Mouse (Mus musculus): Measurements from ENCODE around the gene Napsa. TPM values are rescaled to one million over a fixed set of nuclear protein-coding genes. Genes with fewer than 3 reads are reported as not detected.

Gene Napsa
- polyA plus RNA-seq, 1 experiment from 2014 or later, result 4.7 TPM

DNA sequence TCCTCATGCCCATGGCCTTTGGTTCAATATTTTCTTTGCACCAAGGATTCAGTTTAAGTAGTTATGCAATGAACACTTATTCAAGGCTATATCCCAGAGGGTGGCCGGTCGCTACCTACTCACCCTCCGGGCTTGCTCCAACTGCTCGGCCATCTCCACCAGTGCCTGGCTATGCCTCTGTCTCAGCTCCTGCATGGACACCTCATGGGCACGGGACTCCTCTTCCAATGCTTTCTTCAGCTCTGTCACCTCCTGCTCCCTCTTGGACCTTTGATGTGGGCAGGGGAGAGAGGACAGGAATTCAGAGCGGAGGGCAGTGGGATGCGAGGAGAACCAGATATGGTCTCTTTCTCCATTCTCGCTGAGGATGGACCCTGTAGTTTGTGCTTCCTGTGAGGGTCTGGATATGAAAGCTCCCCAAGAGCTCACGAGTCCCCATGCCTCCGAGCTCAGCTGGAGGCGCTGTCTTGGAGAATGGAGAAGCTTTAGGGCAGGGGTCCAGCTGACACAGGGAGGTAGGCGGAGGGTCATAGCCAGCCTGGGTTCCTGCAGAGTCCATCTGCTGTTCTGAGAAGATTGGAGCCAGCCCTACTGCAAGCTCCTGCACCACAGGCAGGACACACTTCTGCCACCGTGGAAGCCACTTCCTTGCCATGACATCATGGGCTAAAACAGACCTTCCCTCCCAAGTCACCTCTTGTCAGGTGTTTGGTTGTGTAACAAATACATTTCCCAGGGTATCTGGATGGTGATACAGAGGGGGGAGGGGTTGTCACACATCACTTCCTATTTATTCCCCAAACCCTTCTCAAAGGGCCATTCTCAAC is 53.3 kb downstream of the Napsa start:
- DNase-seq (no peak), ATAC-seq (ENCODE audit: insufficient read depth) (no peak)
- TF ChIP-seq CTCF (IDR thresholded peaks at IDR 0.05; ENCODE audit: low read depth), result no peak
- Histone ChIP-seq H3K27ac (ENCODE audit: low read depth) (no peak overlapping the region), H3K27me3 (ENCODE audit: insufficient read depth, low read length) (no peaks in the 10 kb centered on the region), H3K9ac (no peak overlapping the region), H3K4me3 (ENCODE audit: low read depth, low read length) (no peak overlapping the region), H3K9me3 (ENCODE audit: low read depth, low read length) (no peaks in the 10 kb centered on the region), H3K4me2 (no peak overlapping the region), H3K36me3 (ENCODE audit: insufficient read depth) (no peaks in the 10 kb centered on the region), H3K4me1 (ENCODE audit: insufficient read depth) (no peaks in the 10 kb centered on the region)
- 83% methylated on average over 13 of the region's 13 CpGs for WGBS

DNA sequence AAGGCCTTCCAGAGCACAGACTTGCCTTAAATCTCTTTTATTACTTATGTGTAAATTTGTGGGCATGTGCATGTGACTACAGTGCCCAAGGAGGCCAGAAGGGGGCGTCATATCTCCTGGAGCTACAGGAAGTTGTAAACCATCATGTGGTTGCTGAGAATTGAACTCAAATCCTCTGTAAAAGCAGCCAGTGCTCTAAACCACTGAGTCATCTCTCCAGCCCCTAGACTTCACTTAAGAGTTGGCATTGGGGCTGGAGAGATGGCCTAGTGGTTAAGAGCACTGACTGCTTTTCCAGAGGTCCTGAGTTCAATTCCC is 53.8 kb downstream of the Napsa start:
- H3K9ac ChIP-seq, result no peak overlapping the region
- 37% methylated on average over 1 of the region's 1 CpGs for WGBS
- no peak for ATAC-seq (ENCODE audit: insufficient read depth)

DNA sequence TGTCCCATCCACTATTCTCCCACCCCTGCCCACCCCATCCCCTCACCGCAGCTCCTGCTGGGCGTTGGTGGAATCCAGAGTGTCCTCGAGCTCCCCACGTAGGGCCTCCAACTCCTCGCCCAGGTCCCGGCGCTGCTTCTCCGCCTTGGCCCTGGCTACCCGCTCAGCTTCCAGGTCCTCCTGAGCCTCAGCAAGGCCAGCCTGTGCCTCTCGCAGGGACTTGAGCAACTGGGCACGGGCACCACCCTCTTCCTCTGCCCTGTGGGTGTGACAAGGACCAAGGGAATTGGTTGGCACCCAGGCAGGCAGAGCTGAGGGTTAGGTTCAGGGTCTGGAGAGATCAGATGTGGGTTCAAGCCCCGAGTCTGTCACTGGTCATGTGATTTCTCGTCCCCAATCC is 54.8 kb downstream of the Napsa start:
- Histone ChIP-seq H3K4me2 (no peak overlapping the region), H3K27ac (ENCODE audit: low read depth) (no peak overlapping the region), H3K4me1 (ENCODE audit: insufficient read depth) (no peaks in the 10 kb centered on the region), H3K9me3 (ENCODE audit: low read depth, low read length) (no peaks in the 10 kb centered on the region), H3K9ac (no peak overlapping the region), H3K36me3 (ENCODE audit: insufficient read depth) (no peaks in the 10 kb centered on the region), H3K27me3 (ENCODE audit: insufficient read depth, low read length) (no peaks in the 10 kb centered on the region), H3K4me3 (ENCODE audit: low read depth, low read length) (no peak overlapping the region)
- DNase-seq, result no peak
- no peak for ATAC-seq (ENCODE audit: insufficient read depth)
- whole genome bisulfite sequencing, result 72% methylated on average over 13 of the region's 13 CpGs
- no peak for TF ChIP-seq CTCF (IDR thresholded peaks at IDR 0.05; ENCODE audit: low read depth)

More for the DNA sequence above, 53.8 kb downstream of the Napsa start:
- no peaks in the 10 kb centered on the region for H3K36me3 ChIP-seq (ENCODE audit: insufficient read depth)
- no peak overlapping the region for H3K4me2 ChIP-seq
- DNase-seq, result no peak
- no peak for TF ChIP-seq CTCF (IDR thresholded peaks at IDR 0.05; ENCODE audit: low read depth)
- H3K4me1 ChIP-seq (ENCODE audit: insufficient read depth), result no peaks in the 10 kb centered on the region
- no peaks in the 10 kb centered on the region for H3K9me3 ChIP-seq (ENCODE audit: low read depth, low read length)
- H3K27ac ChIP-seq (ENCODE audit: low read depth), result no peak overlapping the region
- no peaks in the 10 kb centered on the region for H3K27me3 ChIP-seq (ENCODE audit: insufficient read depth, low read length)
- no peak overlapping the region for H3K4me3 ChIP-seq (ENCODE audit: low read depth, low read length)

DNA sequence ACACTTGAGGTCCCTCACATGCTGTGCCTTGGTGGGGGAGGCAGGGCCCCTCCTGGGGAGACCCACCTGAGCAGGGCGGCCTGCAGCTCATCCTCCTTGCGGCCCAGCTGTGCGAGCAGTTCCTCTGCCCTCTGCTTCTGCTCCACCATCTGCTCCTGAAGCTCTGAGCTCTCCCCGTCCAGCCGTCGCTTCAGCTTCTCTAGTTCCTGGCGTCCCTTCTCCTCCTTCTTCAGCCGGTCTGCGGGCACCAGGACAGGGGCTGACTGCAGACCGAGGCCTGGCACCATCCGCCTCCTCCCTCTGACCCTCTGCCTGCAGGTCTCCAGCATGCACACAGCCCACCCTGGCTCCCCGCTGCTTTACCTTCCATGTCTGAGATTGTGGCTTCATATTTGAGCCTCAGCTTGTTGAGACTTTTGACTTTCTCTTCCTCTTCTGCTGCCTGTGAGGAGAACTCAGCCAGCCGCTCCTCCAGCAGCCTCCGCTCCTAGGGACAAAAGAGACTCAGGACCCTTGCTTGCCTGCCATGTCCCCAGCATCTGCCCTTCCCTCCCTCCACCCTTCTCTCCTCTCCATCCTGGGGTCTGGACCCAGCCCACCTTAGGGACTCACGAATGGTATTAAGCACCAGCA is 56.3 kb downstream of the Napsa start:
- no peaks in the 10 kb centered on the region for H3K9me3 ChIP-seq (ENCODE audit: low read depth, low read length)
- H3K36me3 ChIP-seq (ENCODE audit: insufficient read depth), result no peaks in the 10 kb centered on the region
- DNase-seq (no peak), ATAC-seq (ENCODE audit: insufficient read depth) (no peak)
- no peaks in the 10 kb centered on the region for H3K27me3 ChIP-seq (ENCODE audit: insufficient read depth, low read length)
- H3K4me3 ChIP-seq (ENCODE audit: low read depth, low read length), result no peak overlapping the region
- no peak overlapping the region for H3K27ac ChIP-seq (ENCODE audit: low read depth)
- 88% methylated on average over 15 of the region's 15 CpGs for WGBS
- no peak overlapping the region for H3K9ac ChIP-seq
- no peak overlapping the region for H3K4me2 ChIP-seq
- no peaks in the 10 kb centered on the region for H3K4me1 ChIP-seq (ENCODE audit: insufficient read depth)
- TF ChIP-seq CTCF (IDR thresholded peaks at IDR 0.05; ENCODE audit: low read depth), result no peak

DNA sequence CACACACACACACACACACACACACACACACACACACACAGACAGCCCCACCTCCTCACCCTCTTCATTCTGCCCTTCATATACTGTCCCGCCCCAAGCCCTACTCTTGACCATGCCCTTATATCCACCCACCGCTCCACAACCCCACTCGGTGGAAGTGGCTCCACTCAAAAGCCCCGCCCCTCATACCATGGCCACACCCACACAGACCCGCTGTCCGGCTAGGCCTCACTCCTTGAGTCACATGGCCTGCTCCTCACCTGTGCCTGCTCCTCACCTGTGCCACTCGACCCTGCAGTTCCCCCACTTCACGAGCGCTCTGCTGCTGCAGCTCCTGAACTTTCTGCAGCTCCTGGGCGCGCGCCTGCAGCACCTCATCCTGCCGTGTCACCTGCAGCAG is 58.3 kb downstream of the Napsa start:
- Histone ChIP-seq H3K27ac (ENCODE audit: low read depth) (no peak overlapping the region), H3K9me3 (ENCODE audit: low read depth, low read length) (no peaks in the 10 kb centered on the region), H3K4me1 (ENCODE audit: insufficient read depth) (no peaks in the 10 kb centered on the region), H3K36me3 (ENCODE audit: insufficient read depth) (no peaks in the 10 kb centered on the region), H3K27me3 (ENCODE audit: insufficient read depth, low read length) (no peaks in the 10 kb centered on the region), H3K4me3 (ENCODE audit: low read depth, low read length) (no peak overlapping the region), H3K4me2 (no peak overlapping the region), H3K9ac (no peak overlapping the region)
- TF ChIP-seq CTCF (IDR thresholded peaks at IDR 0.05; ENCODE audit: low read depth), result no peak
- ATAC-seq (ENCODE audit: insufficient read depth) (peak; percentile 65), DNase-seq (peak; percentile 51)
- WGBS, result 49% methylated on average over 13 of the region's 13 CpGs

DNA sequence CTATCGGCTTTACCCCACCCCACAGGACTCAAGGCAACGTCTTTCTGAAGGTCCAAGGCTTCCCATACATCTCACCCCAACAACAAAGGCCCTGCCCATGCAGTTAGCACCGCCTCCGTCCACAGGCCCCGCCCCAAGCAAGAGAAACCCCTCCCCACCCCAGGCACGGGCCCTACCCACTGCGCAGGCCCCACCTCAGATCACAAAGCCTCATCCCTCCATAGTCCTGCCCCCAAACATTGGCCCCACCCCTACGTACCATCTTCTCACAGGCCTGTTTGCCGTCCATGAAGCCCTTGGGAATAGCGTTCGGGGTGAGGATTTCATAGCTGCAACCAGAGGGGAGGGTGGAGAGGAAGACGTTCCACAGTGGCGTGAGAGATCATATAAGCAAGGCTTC is 60.5 kb downstream of the Napsa start:
- H3K4me3 ChIP-seq (ENCODE audit: low read depth, low read length), result no peak overlapping the region
- no peak overlapping the region for H3K4me2 ChIP-seq
- H3K9me3 ChIP-seq (ENCODE audit: low read depth, low read length), result no peaks in the 10 kb centered on the region
- ATAC-seq (ENCODE audit: insufficient read depth), result no peak
- no peaks in the 10 kb centered on the region for H3K36me3 ChIP-seq (ENCODE audit: insufficient read depth)
- H3K9ac ChIP-seq, result no peak overlapping the region
- no peak overlapping the region for H3K27ac ChIP-seq (ENCODE audit: low read depth)
- TF ChIP-seq CTCF (IDR thresholded peaks at IDR 0.05; ENCODE audit: low read depth), result no peak
- no peaks in the 10 kb centered on the region for H3K27me3 ChIP-seq (ENCODE audit: insufficient read depth, low read length)
- DNase-seq, result no peak
- H3K4me1 ChIP-seq (ENCODE audit: insufficient read depth), result no peaks in the 10 kb centered on the region
- WGBS, result 30% methylated on average over 13 of the region's 13 CpGs

DNA sequence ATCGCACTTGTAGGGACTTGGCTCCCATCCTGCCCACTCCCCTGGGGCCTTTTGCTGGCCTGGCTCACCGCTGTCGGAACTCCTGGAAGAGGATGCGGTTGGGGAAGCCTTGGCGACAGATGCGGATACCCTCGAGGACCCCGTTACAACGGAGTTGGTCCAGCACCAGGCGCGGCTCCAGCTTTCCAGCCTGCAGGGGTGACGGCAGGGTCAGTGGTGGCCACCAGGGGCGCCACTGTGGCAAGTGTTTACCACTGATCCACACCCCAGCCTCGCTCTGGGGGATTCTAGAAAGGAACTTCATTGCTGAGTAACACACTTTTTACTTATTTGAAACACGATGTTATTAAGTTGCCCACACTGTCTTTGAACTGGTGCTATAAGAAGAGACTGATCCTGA is 61.2 kb downstream of the Napsa start:
- H3K9ac ChIP-seq, result no peak overlapping the region
- no peak for ATAC-seq (ENCODE audit: insufficient read depth)
- H3K9me3 ChIP-seq (ENCODE audit: low read depth, low read length), result no peaks in the 10 kb centered on the region
- no peak overlapping the region for H3K27ac ChIP-seq (ENCODE audit: low read depth)
- no peak overlapping the region for H3K4me3 ChIP-seq (ENCODE audit: low read depth, low read length)
- peak; percentile 54 for TF ChIP-seq CTCF (IDR thresholded peaks at IDR 0.05; ENCODE audit: low read depth)
- 19% methylated on average over 15 of the region's 15 CpGs for WGBS
- H3K36me3 ChIP-seq (ENCODE audit: insufficient read depth), result no peaks in the 10 kb centered on the region
- no peaks in the 10 kb centered on the region for H3K4me1 ChIP-seq (ENCODE audit: insufficient read depth)
- DNase-seq, result peak; percentile 13
- H3K4me2 ChIP-seq, result no peak overlapping the region
- H3K27me3 ChIP-seq (ENCODE audit: insufficient read depth, low read length), result peaks cover 3% of the 10 kb centered on the region; the same call in 1 of the 2 replicates

Small RNA genes within 50 kb of the gene (microRNA-seq; reads per million reads assigned to microRNA genes)
- gene Mir7053 (ENCODE audit: borderline number of aligned reads), result 0.71 reads per million

Other genes with a start within 250 kb of the Napsa start
- gene Syt3, start 188.3 kb upstream of the Napsa start, polyA plus RNA-seq (2014; fragmentation: Nextera tagmentation; extraction: Ambion mirVana), result 2.0 and 2.9 TPM in 2 replicates
- 0.71 and 1.2 TPM in 2 replicates for gene 1700008O03Rik, start 186.6 kb upstream of the Napsa start, polyA plus RNA-seq (2014; fragmentation: Nextera tagmentation; extraction: Ambion mirVana)
- 1.5 TPM in 2 replicates for gene Lrrc4b, start 143.4 kb upstream of the Napsa start, polyA plus RNA-seq (2014; fragmentation: Nextera tagmentation; extraction: Ambion mirVana)
- gene Aspdh, start 107.0 kb upstream of the Napsa start, polyA plus RNA-seq (2014; fragmentation: Nextera tagmentation; extraction: Ambion mirVana), result 0.28 TPM in 1 of 2 replicates, not detected in the other
- 82.7 and 87.6 TPM in 2 replicates for gene Josd2, start 104.4 kb upstream of the Napsa start, polyA plus RNA-seq (2014; fragmentation: Nextera tagmentation; extraction: Ambion mirVana)
- 122 and 133 TPM in 2 replicates for gene Emc10, start 75.9 kb upstream of the Napsa start, polyA plus RNA-seq (2014; fragmentation: Nextera tagmentation; extraction: Ambion mirVana)
- 9.1 and 11.3 TPM in 2 replicates for gene Fam71e1, start 75.8 kb upstream of the Napsa start, polyA plus RNA-seq (2014; fragmentation: Nextera tagmentation; extraction: Ambion mirVana)
- gene Mybpc2, start 47.7 kb upstream of the Napsa start, polyA plus RNA-seq (2014; fragmentation: Nextera tagmentation; extraction: Ambion mirVana), result 0.14 and 0.26 TPM in 2 replicates
- gene Spib, start 40.3 kb upstream of the Napsa start, polyA plus RNA-seq (2014; fragmentation: Nextera tagmentation; extraction: Ambion mirVana), result 0.07 and 0.18 TPM in 2 replicates
- gene Pold1, start 23.5 kb upstream of the Napsa start, polyA plus RNA-seq (2014; fragmentation: Nextera tagmentation; extraction: Ambion mirVana), result 91.6 and 105 TPM in 2 replicates
- gene Nr1h2, start 18.4 kb upstream of the Napsa start, polyA plus RNA-seq (2014; fragmentation: Nextera tagmentation; extraction: Ambion mirVana), result 61.1 and 66.0 TPM in 2 replicates
- gene Kcnc3, start 18.3 kb downstream of the Napsa start, polyA plus RNA-seq (2014; fragmentation: Nextera tagmentation; extraction: Ambion mirVana), result 0.70 and 0.97 TPM in 2 replicates
- gene Myh14, start 98.5 kb downstream of the Napsa start, polyA plus RNA-seq (2014; fragmentation: Nextera tagmentation; extraction: Ambion mirVana), result 33.6 and 37.3 TPM in 2 replicates
- gene Izumo2, start 136.4 kb downstream of the Napsa start, polyA plus RNA-seq (2014; fragmentation: Nextera tagmentation; extraction: Ambion mirVana), result not detected in 2 replicates
- 34.7 and 36.3 TPM in 2 replicates for gene Vrk3, start 176.0 kb downstream of the Napsa start, polyA plus RNA-seq (2014; fragmentation: Nextera tagmentation; extraction: Ambion mirVana)
- 0.92 and 2.3 TPM in 2 replicates for gene Zfp473, start 178.7 kb downstream of the Napsa start, polyA plus RNA-seq (2014; fragmentation: Nextera tagmentation; extraction: Ambion mirVana)
- 65.8 and 68.9 TPM in 2 replicates for gene Nup62, start 243.7 kb downstream of the Napsa start, polyA plus RNA-seq (2014; fragmentation: Nextera tagmentation; extraction: Ambion mirVana)
- gene Il4i1, start 244.0 kb downstream of the Napsa start, polyA plus RNA-seq (2014; fragmentation: Nextera tagmentation; extraction: Ambion mirVana), result 0.93 and 1.5 TPM in 2 replicates
- 3.1 TPM in 2 replicates for gene Atf5, start 244.3 kb downstream of the Napsa start, polyA plus RNA-seq (2014; fragmentation: Nextera tagmentation; extraction: Ambion mirVana)